Mouse (Mus musculus) neutrophil, adult 5-6 weeks (primary cell): ENCODE data around the gene Fgf8. TPM values are rescaled to one million over a fixed set of nuclear protein-coding genes. Genes with fewer than 3 reads are reported as not detected.

ENCODE experiments used
- ATAC-seq: fragments of 151-379, 151-347 bp; 2 replicates; pipeline ENCODE4 v1.8.0; 2017; ENCODE audit warnings: mild to moderate bottlenecking, moderate TSS enrichment; ENCODE audit not compliant: insufficient number of reproducible peaks, poor library complexity, low FRiP score, severe bottlenecking; ENCODE audit errors: extremely low read depth
- total RNA-seq: library from RNA; stranded (forward); fragments of 200-1000 nt; gene quantifications from 2 replicates; pipeline ENCODE4 v1.2.3, GENCODE M21; 2017

Gene Fgf8
- total RNA-seq, 1 experiment from 2014 or later = not detected

DNA sequence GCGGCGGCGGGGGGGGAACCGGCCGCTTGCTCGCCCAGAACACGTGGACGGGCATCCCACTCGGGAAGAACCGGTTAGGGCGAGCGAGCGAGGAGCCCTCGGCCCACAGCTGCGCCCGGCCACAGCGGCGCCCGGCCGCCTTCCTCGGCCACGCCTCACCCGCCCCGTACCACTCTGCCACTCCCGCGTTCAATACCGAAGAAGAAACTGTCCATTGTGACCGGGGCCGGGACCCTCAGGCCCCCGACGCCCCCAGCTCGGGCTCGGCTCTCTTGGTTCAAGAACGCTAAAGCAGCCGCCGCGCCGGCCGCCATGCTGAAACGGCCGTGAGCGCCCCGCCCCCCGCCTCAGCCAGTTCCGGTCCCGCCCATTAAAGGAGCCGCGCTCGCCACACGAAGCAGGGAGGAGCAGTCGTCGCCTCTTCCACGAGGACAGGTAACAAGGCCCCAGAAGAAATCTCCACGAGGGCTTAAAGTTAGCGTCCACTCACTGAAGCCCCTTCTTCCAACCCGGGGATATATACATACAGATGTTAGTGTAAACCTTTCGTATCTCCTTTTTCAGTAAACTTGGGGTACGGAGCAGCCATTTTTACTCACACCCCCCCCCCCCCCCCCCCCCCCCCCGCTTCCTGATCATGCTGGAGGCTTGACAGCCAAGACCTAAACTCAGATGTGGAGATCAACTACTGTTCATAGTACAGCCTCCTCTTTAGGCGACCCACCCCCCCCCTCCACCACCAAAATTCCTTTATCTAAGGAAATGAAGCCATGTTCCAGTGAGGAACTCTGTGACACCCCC, 6.7 kb upstream of the Fgf8 start, which contains the start of gene Npm3:
Gene Npm3 (minus strand): TSS at position 349 of the 801 bp plus-strand sequence.
- peak; percentile 58 for ATAC-seq

DNA sequence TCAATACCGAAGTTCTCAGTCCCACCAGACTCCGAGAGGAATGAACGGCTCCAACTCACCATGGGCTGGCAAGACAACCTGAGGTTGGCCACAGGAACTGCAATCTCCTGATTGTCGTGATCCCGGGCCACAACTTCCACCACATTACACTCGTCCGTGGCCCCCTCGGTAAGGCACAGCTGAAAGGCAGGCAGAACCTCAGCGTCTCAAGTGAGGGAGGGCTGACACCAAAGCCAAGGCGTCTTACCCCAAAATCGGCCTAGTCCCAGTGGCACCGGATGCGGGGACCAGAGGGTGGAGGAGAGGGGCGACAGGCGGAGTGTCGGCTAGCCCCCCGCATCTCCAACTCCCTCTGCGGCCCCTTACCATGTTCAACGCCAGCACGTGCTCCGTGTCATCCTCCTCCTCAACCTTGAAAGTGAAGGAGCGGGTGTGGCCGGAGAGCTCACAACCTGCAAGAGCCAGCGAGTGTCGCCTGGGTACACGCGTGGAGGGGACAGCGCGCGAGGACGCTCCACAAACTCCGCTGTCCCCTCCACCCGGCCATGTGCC, 6.1 kb upstream of the Fgf8 start:
- ATAC-seq = no peak

DNA sequence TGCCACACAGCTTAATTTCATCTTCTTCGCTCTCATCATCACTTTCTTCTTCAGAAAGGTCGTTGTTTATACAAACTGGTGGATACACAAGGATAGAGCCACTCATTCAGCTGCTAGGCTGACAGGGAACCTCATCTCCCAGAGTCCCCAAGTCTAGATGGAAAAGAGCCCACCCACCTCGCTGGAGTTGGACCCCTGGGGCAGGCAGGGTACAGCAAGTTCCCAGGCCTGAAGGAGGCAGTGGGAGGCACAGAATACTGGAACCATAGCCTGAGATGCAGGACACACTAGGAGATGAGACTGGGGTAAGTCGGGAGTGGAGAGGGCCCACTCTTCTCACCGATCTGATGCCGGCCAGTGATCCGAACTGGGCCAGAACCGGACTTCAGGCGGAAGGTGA, 5.5 kb upstream of the Fgf8 start:
- ATAC-seq = no peak

DNA sequence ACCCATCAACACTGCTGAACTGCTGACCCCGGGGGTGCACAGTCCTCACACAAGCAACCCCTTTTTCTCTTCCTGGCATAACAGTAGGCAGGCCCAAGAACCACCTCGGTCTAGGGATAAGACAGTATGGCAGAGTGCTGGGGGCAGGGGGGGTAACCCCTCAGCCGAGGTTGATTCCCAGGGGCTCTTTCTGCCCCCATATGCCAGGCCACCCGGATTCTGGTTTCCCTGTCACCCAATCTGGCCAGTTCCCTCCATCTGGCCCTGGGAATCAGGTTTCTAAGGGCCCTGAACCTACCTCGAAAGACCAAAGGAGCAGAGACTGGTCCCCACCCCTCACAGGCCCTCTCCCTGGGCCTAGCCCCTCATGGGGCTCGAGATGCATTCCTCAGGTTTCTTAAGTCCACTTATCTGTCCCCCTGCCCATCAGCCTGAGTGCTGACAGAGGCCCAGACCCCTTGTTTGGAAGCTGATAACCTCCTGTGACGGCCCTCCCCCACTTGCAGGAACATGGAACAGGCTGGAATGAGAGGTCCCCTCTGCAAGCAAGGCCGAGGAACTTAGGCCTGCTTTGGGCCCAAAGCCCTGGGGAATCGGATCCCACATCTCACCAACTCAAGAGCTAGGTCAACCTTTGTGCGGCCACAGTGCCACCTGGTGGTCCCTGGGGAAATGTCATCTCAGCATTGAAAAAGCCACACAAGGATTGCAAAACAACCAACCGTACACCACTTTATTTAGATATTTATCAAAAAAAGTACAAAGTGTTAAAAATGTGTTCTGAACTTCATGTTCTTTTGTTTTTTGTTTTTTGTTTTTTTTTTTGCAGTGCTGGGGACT, 4.5 kb upstream of the Fgf8 start:
- peak; percentile 57; the same call in 1 of the 2 replicates for ATAC-seq

DNA sequence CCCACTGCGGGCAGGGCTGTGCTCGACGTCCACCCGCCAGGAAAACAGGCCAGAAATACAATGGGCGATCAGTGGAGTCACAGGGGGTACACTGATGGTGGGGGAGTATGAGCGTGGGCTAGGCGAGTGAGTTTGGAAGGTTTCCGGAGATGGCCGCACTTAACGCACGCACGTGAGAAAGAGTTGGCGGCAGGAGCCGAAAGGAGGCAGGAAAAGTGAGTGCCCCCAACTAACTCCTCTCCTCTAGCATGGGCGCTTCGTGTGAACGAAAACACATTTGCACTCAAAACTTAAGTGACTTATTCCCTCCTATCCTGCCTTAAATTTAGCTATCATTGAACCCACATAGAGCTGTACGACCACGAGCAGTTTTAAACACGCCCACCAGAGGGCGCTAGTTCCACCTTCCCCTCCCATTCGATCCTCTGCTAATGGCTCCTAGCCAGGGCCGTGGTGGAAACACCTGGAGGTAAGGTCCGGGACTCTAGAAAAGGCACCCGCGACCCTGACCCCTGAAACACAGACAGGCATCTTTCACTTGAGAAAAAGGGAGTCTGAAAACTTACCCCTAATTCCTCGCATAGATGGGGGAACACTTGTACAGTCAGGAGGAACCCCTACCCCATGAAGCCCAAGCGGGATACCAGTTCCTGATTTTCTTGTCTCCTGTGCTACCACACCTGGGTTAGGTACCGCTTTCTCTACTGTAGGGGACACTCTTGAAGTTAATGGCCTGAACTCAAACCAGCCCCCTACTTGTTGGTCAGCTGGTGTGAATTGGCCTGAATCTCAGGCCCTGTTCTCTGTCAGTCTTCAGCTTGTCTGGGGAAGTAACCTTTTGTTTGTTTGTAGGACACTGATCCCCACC, 3.7 kb upstream of the Fgf8 start:
- ATAC-seq = peak; percentile 46; the same call in 1 of the 2 replicates

DNA sequence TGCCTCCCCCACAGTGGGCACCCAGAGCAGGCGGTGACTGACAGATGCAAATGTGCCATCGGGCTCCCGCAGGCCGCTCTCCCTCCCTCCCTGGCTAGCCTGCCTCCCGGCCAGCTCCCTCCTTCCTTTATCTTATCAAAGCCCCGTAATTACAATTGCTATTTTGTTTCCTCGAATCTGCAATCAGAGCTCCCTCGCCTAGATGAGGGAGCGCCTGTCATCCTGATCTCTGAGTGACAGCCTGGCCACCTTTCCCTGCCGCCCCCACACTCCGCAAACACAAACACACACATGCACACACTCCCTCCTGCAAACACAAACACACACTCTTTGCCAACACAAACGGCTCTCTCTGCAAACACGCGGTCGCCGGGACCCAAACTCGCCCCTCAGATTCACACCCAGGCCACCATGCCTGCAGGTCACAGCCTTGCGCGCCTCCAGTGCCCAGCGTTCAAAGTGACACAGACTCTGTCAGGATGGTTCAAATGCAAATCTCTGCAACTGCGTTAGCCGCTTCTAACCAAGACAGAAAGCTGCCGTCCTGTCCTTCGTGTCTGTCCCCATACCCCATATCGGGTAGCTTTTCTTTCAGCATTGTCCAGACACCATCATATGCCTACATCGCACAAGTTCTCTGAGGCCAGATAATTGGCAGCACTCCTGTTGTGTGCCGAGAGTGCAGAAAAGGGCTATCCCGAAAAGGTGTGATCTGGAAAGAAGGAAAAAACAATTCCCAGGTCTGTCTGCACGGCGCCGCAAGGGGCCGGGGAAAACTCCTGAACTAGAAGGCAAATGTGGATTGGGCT, 2.8 kb upstream of the Fgf8 start:
- no peak for ATAC-seq

DNA sequence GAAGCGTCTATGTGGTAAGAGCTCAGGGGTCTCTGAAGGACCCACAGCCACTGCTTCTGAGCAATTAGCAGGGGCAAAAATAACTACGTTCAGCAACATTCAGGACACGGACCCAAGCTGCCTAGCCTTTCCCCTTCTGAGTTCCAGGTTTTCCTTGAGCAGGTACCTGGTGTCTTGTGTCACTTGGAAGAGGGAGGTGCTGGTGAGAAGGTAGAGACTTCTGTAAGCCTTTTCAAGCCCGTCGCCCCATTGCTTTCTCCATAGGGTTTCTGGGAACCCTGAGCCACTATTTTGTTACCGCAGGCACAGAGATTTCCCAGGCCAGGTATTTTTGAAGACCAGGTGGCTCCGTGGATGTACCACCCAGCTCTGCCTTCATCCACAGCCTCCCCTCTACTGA, 904 bp upstream of the Fgf8 start:
- ATAC-seq = no peak

DNA sequence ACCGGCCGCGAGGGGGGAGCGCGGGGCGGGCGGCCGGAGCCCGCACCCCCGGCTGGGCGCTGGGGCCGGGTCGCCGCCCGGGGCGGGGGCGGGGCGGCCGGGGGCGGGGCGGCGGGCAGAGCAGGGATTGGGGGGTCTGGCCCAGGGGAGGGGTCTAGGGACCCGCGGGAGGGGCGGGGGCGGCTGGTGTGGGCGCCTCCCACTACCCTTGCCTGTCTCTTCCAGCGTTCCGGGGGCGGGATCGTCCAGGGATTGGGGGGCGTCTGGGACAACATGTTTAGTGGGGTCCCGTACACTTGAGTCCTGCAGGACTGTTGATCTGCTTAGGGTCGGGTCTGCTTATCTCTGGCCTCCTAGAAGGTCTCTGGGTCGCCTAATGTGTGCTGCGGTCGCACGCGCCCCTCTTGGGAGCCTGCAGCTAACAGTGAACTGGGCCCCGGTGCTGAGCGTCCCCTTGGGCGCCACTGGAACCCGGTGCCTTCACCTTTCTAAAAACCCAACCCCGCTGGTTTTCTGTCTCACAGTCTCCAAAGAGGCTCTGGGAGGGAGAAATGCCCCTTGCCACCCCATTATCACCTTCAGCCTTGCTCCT, 365 bp upstream of the Fgf8 start:
- ATAC-seq = no peak

DNA sequence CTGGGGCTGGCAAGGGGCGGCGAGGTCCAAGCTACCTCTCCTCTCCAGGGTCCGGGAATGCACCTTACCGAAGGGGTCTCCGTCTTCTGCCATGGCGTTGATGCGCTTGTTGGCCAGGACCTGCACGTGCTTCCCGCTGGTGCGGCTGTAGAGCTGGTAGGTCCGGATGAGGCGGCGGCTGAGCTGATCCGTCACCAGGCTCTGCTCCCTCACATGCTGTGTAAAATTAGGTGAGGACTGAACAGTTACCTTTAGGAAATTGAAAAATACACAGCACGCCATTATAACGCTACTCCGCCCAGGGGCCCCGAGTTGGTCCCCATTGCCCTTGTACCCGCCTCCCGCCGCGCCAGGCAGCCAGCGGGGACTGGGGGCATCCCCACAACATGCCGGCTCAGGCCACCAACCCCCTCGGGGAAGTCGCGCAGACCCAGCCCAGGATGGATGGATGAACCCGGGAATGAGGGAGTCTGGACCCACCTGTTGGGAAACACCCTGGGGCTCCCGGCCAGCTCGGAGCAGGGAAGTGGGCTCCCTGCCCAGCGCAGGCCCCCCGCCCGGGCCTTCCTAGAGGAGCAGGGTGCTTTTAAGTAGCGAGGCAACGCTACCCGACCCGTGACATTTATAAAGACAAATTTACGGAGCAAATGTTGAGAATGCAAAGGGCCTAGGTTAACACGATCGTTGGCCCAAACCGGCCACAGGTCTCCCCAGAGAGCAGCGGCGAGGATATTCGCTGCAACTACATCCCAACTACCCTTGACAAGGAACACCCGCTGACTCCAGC, 1.1 kb downstream of the Fgf8 start:
- ATAC-seq = no peak

DNA sequence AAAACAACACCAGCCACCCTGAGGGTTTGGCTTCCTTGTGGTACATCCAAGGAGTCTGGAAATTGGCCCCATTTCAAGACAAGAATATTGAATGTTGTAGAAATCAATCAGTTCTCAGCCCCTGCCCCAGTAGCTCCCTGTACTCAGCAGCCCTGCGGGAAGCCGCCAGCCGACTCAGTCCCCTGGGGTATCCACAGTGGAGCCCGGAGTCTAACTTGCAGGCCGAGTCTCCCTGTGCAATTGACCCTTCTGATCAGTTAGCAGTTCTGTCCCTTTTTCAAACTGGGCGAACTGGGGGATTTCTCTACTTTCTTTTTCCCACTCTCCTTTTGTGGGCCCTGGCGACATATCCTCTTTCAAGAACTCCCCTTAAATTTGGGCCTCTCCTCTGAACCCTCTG, 1.9 kb downstream of the Fgf8 start:
- ATAC-seq = no peak

DNA sequence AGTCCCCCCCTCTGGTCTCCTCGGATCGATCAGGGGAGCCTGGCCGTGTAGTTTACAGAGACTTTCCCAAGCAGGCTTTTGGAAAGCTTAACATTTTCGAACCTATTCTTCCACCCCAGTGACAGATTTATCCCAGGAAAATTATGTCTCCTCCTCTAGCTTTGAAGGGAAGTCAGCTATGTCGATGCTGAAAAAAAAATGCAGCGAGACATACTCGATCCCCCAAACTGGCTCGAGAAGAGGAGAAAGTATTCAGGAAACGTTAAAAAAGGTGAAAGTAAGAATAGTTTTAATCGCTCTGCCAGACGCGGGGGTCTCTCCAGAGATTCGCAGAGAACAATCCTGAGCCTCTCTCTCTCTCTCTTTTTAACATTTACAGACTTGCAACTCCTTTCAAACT, 2.5 kb downstream of the Fgf8 start:
- no peak for ATAC-seq

DNA sequence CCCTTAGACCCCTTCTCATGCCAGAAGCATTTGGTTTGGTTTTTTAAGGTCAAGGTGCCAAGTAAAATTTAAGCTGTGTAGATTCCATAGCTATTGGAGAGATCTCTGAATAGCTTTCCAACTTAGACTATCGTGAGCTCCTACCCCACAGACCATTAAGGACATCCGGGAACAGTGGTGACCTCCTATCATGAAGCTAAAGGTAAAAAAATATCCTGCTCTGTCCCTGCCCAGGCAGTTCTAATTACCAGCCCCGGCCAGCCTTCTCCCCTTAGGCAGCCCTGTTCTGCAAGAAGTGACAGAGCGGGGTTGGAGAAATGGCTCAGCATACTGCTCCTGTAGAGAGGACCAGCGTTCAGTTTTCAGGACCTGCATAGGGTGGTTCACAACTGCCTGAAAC, 4.2 kb downstream of the Fgf8 start:
- no peak for ATAC-seq

DNA sequence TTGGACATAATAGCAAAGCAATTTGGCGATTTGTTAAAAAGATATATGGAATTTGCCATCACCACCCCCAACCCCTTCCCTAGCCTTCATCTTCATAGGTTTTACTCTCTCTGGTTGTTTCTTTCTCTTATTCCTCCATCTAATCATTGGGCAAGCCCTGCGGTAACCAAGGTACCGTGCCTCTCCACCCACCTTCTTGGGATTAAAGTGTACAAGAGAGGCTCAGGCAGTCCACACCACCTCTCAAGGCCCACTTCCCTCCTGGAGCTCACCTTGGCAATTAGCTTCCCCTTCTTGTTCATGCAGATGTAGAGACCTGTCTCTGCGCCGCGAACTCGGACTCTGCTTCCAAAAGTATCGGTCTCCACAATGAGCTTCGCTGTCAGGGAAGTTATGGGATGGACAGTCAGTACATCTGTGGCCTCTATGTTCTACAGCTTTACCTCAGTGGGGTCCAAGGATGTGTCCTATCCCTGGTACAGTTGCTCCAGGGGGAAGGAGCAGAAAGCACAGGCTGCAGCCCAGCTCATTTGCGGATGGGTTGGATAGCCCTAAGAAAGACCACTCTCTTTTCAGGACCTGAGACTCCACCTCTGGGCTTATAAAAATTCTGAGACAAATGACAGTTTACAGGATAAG, 4.8 kb downstream of the Fgf8 start:
- ATAC-seq = no peak

DNA sequence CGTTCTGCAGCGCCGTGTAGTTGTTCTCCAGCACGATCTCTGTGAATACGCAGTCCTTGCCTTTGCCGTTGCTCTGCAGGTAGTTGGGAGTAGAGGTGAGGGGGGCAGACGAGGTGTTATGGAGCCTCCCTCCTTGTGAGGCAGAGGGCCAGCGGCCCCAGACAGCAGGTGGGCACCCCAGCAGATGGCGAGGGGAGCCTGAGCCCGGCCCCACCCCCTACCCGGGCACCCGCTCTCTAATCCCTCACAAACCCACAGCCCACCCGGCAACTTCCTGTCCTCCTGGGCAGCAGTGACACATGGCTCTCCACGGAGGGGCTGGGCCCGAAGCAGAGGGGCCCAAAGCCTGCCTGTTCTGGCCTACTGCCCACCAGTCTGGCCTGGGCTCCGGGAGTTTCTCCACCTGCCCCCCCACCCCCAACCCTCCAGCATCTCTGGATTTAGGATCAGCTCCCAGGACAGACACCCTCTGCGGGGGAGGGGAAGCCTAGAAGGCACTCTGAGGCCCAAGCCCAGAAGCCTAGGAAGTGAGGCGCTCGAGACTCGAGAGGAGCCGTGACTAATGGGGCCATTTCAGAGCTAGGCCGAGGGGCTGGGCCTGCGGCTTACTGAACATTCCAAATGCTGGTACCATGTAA, 5.4 kb downstream of the Fgf8 start:
- ATAC-seq = no peak

DNA sequence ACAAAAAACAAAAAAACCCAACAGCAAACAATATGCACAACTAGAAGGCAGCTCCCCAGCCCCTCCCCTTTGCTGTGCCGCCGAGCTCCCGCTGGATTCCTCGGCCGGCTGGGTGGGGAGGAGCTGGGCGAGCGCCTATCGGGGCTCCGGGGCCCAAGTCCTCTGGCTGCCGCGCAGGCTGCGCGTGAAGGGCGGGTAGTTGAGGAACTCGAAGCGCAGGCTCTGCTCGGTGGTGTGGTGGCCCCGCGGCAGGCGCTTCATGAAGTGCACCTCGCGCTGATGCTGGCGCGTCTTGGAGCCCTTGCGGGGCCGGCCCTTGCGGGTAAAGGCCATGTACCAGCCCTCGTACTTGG, 5.9 kb downstream of the Fgf8 start:
- ATAC-seq = no peak

DNA sequence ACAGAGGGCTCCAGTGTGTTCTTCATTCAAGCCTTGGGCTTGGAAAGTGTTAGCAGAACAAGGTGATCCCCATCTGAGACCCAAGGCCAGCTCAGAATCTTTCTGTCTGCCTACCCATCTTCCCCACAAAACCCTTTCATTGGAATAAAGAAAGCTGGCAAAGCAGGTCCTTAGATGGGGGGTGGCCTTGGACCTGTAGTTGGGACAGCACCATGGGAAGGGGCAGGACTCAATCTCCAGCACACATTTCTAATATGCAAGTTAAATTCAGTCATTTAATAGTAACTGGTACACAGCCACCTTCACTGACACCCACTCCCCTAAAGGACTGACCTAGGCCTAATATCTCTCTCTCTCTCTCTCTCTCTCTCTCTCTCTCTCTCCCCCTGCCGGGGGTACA, 6.5 kb downstream of the Fgf8 start:
- ATAC-seq = no peak
